23 mouse cellular contexts compared by ENCODE assay signal in genomic region chr1:39687279-39687678, GRCm38 (mm10). TPM values are rescaled to one million over a fixed set of nuclear protein-coding genes. Genes with fewer than 3 reads are reported as not detected.
DNase-seq lines count a peak whose midpoint lies in the region.
"Had no signal": no experiment of that assay in that cellular context is flagged by ENCODE, and none has a peak within 500 bp of the region (broad histone marks: within the 10 kb centered on the region; RNA-seq: fewer than 3 reads in every experiment).

No protein-coding gene starts in this region.

- 42% methylated on average over 9 of the region's 9 CpGs for WGBS in heart, embryonic 10.5 days

- H3K27ac ChIP-seq in heart, embryonic 10.5 days, result peak overlapping the region; percentile 32; the same call in 1 of the 2 replicates
- H3K27ac ChIP-seq: embryonic facial prominence, embryonic 13.5 days; forebrain, embryonic 12.5 days; heart, adult 2 months; heart, embryonic 13.5 days; hindbrain, embryonic 13.5 days; hindbrain, postnatal 0 days had no signal

- no peak for DNase-seq in heart, embryonic 10.5 days (ENCODE audit: low spot score)
- no peak for DNase-seq in heart, postnatal 25 days (ENCODE audit: low spot score)
- peak; percentile 17 for DNase-seq in kidney, postnatal 10 days
- DNase-seq in kidney, adult 11 months, result no peak
- DNase-seq in NIH3T3 (ENCODE audit: low read depth), result peak; percentile 71
- DNase-seq in B cell, adult 2 months, result no peak
- no peak for DNase-seq in left cerebral cortex, postnatal 10 days (ENCODE audit: extremely low spot score in 1 of 2, low spot score in 2 of 2)
- DNase-seq: adrenal gland, postnatal 14 days; cerebellum, adult 11-12 months; cerebellum, adult 9-10 months; cerebellum, postnatal 25 days; gastrocnemius, postnatal 14 days; heart, adult 2 months; heart, postnatal 10 days had no signal

- no peak overlapping the region for H3K4me3 ChIP-seq in heart, embryonic 10.5 days
- H3K4me3 ChIP-seq: embryonic facial prominence, embryonic 13.5 days; forebrain, embryonic 12.5 days; heart, adult 2 months; heart, embryonic 13.5 days; hindbrain, embryonic 13.5 days had no signal

- H3K9me3 ChIP-seq in heart, embryonic 10.5 days, result no peaks in the 10 kb centered on the region
- H3K9me3 ChIP-seq: embryonic facial prominence, embryonic 13.5 days; forebrain, embryonic 12.5 days; heart, embryonic 13.5 days; hindbrain, embryonic 13.5 days had no signal

- peaks cover 7% of the 10 kb centered on the region; the same call in 1 of the 2 replicates for H3K27me3 ChIP-seq in heart, embryonic 10.5 days (ENCODE audit: insufficient read depth, poor library complexity, severe bottlenecking)
- H3K27me3 ChIP-seq: embryonic facial prominence, embryonic 13.5 days; forebrain, embryonic 12.5 days had no signal

- peaks cover 36% of the 10 kb centered on the region for H3K4me1 ChIP-seq in heart, embryonic 10.5 days

- intact Hi-C loops in heart, postnatal 25 days (cut with DNase I), result loop anchor here (2.0 to 5.0 kb wide), 5 partner anchors 26 to 310 kb away; no protein-coding TSS in a partner anchor
- intact Hi-C loops in left cerebral cortex, postnatal 10 days (cut with DNase I), result loop anchor here (10.0 kb wide), 1 partner anchor 218 kb away; the partner anchor contains the start of gene Map4k4

- no peaks in the 10 kb centered on the region for H3K36me3 ChIP-seq in heart, embryonic 10.5 days
- H3K36me3 ChIP-seq: embryonic facial prominence, embryonic 13.5 days; forebrain, embryonic 12.5 days; heart, embryonic 13.5 days; hindbrain, embryonic 13.5 days had no signal

RNA-seq across cellular contexts. Expression of gene Rfx8, which starts 33.5 kb away (rescaled TPM):
- 0.73 and 1.4 TPM in 2 replicates for polyA plus RNA-seq in heart, embryonic 10.5 days (2016; fragmentation: Nextera tagmentation; extraction: Ambion mirVana)
- total RNA-seq in heart, postnatal 25 days (2021), result under 1 TPM; 0.34 to 0.36 TPM
- total RNA-seq in left cerebral cortex, postnatal 10 days (2021), result not detected
- total RNA-seq: ES-E14; gastrocnemius, adult 18-20 months had no signal
- polyA plus RNA-seq: forebrain, embryonic 12.5 days; intestine, embryonic 14.5 days had no signal

RNA-seq across cellular contexts. Expression of gene Creg2, which starts 36.0 kb away (rescaled TPM):
- polyA plus RNA-seq in heart, embryonic 10.5 days (2016; fragmentation: Nextera tagmentation; extraction: Ambion mirVana), result 0.04 and 0.06 TPM in 2 replicates
- total RNA-seq in heart, postnatal 25 days (2021), result not detected
- 10 to 100 TPM; 57.4 to 62.0 TPM for total RNA-seq in left cerebral cortex, postnatal 10 days (2021)
- total RNA-seq: heart, postnatal 10 days; hematopoietic stem cell, adult 5-6 weeks had no signal
- polyA plus RNA-seq: heart, adult 2 months; heart, embryonic 13.5 days had no signal

Comparison
In these comparisons a context has a peak if more than half of its experiments do, and no peak if none do; other contexts are left out.
1. DNase-seq: peak in kidney, postnatal 10 days (single experiment) and NIH3T3 (single experiment); none in heart, embryonic 10.5 days (single experiment), heart, postnatal 25 days (single experiment), kidney, adult 11 months (single experiment), B cell, adult 2 months (0 of 2) and left cerebral cortex, postnatal 10 days (0 of 2).
2. RNA of gene Creg2, which starts 36.0 kb away (total RNA-seq): 57.4 to 62.0 TPM in left cerebral cortex, postnatal 10 days; not detected in heart, postnatal 25 days; every median in the first group is over 10 times any median in the second.